Mouse (Mus musculus) thymus, adult 2 months (tissue): ENCODE measurements around the gene Cyp2u1.

Source experiments
- CTCF ChIP-seq: fragments of 200-500 bp; IDR thresholded peaks from 2 replicates; pipeline ENCODE4 v1.5.1; 2012; ENCODE audit warnings: mild to moderate bottlenecking, control low read depth, low read length, moderate library complexity, borderline replicate concordance; ENCODE audit not compliant: control insufficient read depth, poor library complexity, insufficient read depth; ENCODE audit errors: extremely low read depth
- POLR2A ChIP-seq: fragments of 200-500 bp; IDR thresholded peaks from 2 replicates; pipeline ENCODE4 v1.6.1; 2012; ENCODE audit warnings: mild to moderate bottlenecking, low read length, control low read depth, moderate library complexity; ENCODE audit not compliant: control insufficient read depth, poor library complexity, insufficient read depth; ENCODE audit errors: extremely low read depth

DNA sequence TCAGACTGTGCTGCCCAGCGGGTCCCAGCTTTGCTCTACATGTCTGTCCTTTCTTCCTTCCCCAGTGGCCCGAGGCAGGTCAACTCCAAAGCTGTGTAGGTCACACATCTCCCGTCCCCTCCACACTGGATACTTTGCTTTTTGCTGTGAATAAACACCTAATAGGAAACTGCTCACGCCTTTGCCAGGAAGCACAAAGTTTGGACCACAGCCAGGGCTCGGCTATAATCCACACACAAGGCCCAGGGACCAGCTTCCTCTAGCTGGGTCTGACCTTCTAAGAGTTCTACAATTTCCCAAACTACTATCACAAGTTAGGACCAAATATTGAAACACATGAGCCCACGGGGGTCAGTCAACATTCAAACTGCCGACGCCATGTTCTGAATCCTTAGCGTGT, 3.9 kb downstream of the Cyp2u1 start:
- no peak for TF ChIP-seq CTCF
- TF ChIP-seq POLR2A, result no peak
